Mouse (Mus musculus): ENCODE data around the gene Arsa. TPM values are rescaled to one million over a fixed set of nuclear protein-coding genes. Genes with fewer than 3 reads are reported as not detected.

Gene Arsa
- polyA plus RNA-seq, 1 experiment from 2014 or later = 13.0 TPM

- 19% methylated on average over 29 of the region's 47 CpGs for WGBS
- Histone ChIP-seq H3K4me2 (ENCODE audit: low read length) (peak overlapping the region; percentile 94), H3K9me3 (replicated peaks; ENCODE audit: low read length) (no peaks in the 10 kb centered on the region), H3K27me3 (ENCODE audit: insufficient read depth, low read length) (peaks cover 14% of the 10 kb centered on the region; the same call in 1 of the 2 replicates), H3K9ac (ENCODE audit: low read depth, low read length) (peak overlapping the region; percentile 51), H3K4me3 (replicated peaks; ENCODE audit: low read depth, low read length) (peak overlapping the region; percentile 41), H3K36me3 (ENCODE audit: insufficient read depth, low read length) (no peaks in the 10 kb centered on the region), H3K4me1 (replicated peaks; ENCODE audit: insufficient read depth, low read length) (peaks cover 4% of the 10 kb centered on the region; the same call in 1 of the 2 replicates), H3K27ac (no peak overlapping the region)
- ATAC-seq (replicated peaks; ENCODE audit: low FRiP score, low read depth) (no peak), DNase-seq (ENCODE audit: low spot score) (no peak)
- TF ChIP-seq CTCF (IDR thresholded peaks at IDR 0.05; ENCODE audit: low read depth) = no peak
Measured at GRCm38 (mm10) chr15:89523283-89523832, 46.1 kb upstream of the Arsa start.

DNA sequence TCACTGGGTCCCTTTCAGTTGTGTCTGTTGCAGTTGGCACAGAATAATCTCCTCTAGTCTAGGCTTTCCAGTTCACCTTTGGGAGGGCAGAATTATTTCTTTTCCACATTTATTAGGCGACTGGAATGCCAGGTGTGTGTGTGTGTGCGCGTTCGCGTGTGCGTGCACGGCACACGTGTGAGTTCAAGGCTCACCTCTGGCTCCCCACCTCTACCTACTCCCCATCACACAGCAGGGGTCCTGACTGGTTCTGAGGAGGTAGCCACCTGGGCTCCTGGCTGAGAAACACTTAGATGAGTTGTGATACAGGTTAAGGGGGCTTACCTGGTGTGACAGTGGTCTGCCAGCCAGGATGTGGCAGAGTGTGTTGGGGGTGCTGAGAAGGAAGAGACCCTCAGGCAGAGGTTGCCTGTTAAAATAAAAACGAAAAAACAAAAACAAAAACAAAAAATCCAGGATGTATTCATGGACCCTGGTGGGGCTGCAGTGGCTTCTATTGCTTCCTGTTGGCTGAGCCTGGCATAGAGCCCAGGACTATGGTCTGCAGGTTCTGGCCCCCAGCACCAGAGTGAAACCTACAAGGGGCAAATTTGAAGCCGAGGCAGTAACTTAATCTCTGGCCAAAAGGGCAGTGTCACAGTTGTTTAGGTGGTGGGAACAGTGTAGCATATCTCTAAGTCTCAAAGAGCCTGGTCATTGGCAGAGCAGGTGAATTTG, 45.5 kb upstream of the Arsa start:
- 81% methylated on average over 10 of the region's 10 CpGs for WGBS
- Histone ChIP-seq H3K4me2 (ENCODE audit: low read length) (peak overlapping the region; percentile 94), H3K27ac (no peak overlapping the region), H3K4me1 (replicated peaks; ENCODE audit: insufficient read depth, low read length) (peaks cover 4% of the 10 kb centered on the region; the same call in 1 of the 2 replicates), H3K9ac (ENCODE audit: low read depth, low read length) (no peak overlapping the region), H3K9me3 (replicated peaks; ENCODE audit: low read length) (no peaks in the 10 kb centered on the region), H3K4me3 (replicated peaks; ENCODE audit: low read depth, low read length) (peak overlapping the region; percentile 41), H3K36me3 (ENCODE audit: insufficient read depth, low read length) (no peaks in the 10 kb centered on the region), H3K27me3 (ENCODE audit: insufficient read depth, low read length) (peaks cover 14% of the 10 kb centered on the region; the same call in 1 of the 2 replicates)
- ATAC-seq (replicated peaks; ENCODE audit: low FRiP score, low read depth) (no peak), DNase-seq (ENCODE audit: low spot score) (no peak)
- no peak for TF ChIP-seq CTCF (IDR thresholded peaks at IDR 0.05; ENCODE audit: low read depth)

- no peak for ATAC-seq (replicated peaks; ENCODE audit: low FRiP score, low read depth)
Measured at GRCm38 (mm10) chr15:89521951-89522350, 44.7 kb upstream of the Arsa start.

GRCm38 (mm10) chr15:89512679-89513078, 35.5 kb upstream of the Arsa start:
- H3K27ac ChIP-seq = no peak overlapping the region
- no peak for TF ChIP-seq CTCF (IDR thresholded peaks at IDR 0.05; ENCODE audit: low read depth)
- WGBS = 71% methylated on average over 4 of the region's 4 CpGs

More at GRCm38 (mm10) chr15:89521951-89522350, 44.7 kb upstream of the Arsa start:
- H3K27me3 ChIP-seq (ENCODE audit: insufficient read depth, low read length) = peaks cover 14% of the 10 kb centered on the region; the same call in 1 of the 2 replicates
- H3K9ac ChIP-seq (ENCODE audit: low read depth, low read length) = no peak overlapping the region
- DNase-seq (ENCODE audit: low spot score) = no peak
- 54% methylated on average over 7 of the region's 7 CpGs for WGBS
- H3K4me3 ChIP-seq (replicated peaks; ENCODE audit: low read depth, low read length) = no peak overlapping the region
- H3K4me1 ChIP-seq (replicated peaks; ENCODE audit: insufficient read depth, low read length) = peaks cover 4% of the 10 kb centered on the region; the same call in 1 of the 2 replicates
- no peaks in the 10 kb centered on the region for H3K9me3 ChIP-seq (replicated peaks; ENCODE audit: low read length)
- no peak overlapping the region for H3K27ac ChIP-seq
- H3K4me2 ChIP-seq (ENCODE audit: low read length) = no peak overlapping the region
- no peak for TF ChIP-seq CTCF (IDR thresholded peaks at IDR 0.05; ENCODE audit: low read depth)
- no peaks in the 10 kb centered on the region for H3K36me3 ChIP-seq (ENCODE audit: insufficient read depth, low read length)

DNA sequence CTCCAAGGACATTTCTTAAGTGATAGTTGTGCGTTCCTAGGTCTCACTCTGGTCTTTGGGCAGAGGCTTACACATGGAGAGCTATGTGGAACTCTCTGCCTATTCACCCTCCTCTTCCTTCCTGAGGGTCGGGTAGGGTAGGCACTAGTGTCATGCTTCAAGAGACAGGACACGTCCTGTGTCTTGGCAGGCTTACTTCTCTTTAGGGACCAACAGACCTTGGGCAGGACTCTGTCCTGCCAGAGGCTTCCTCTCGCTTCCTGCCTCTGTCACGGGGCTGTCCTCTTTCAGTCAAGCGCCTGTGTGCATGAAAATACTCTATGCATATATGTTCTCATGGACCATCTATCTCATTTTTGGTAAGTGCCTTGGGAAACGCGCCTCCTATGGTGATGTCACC, 30.5 kb upstream of the Arsa start:
- H3K36me3 ChIP-seq (ENCODE audit: insufficient read depth, low read length) = no peaks in the 10 kb centered on the region
- H3K4me1 ChIP-seq (replicated peaks; ENCODE audit: insufficient read depth, low read length) = no peaks in the 10 kb centered on the region
- no peaks in the 10 kb centered on the region for H3K27me3 ChIP-seq (ENCODE audit: insufficient read depth, low read length)
- 84% methylated on average over 8 of the region's 8 CpGs for WGBS
- no peak for ATAC-seq (replicated peaks; ENCODE audit: low FRiP score, low read depth)
- DNase-seq (ENCODE audit: low spot score) = no peak
- no peak for TF ChIP-seq CTCF (IDR thresholded peaks at IDR 0.05; ENCODE audit: low read depth)
- no peak overlapping the region for H3K4me2 ChIP-seq (ENCODE audit: low read length)
- no peak overlapping the region for H3K27ac ChIP-seq
- no peak overlapping the region for H3K4me3 ChIP-seq (replicated peaks; ENCODE audit: low read depth, low read length)
- H3K9ac ChIP-seq (ENCODE audit: low read depth, low read length) = no peak overlapping the region
- no peaks in the 10 kb centered on the region for H3K9me3 ChIP-seq (replicated peaks; ENCODE audit: low read length)

More at GRCm38 (mm10) chr15:89512679-89513078, 35.5 kb upstream of the Arsa start:
- Histone ChIP-seq H3K27me3 (ENCODE audit: insufficient read depth, low read length) (no peaks in the 10 kb centered on the region), H3K4me1 (replicated peaks; ENCODE audit: insufficient read depth, low read length) (no peaks in the 10 kb centered on the region), H3K36me3 (ENCODE audit: insufficient read depth, low read length) (no peaks in the 10 kb centered on the region), H3K4me3 (replicated peaks; ENCODE audit: low read depth, low read length) (no peak overlapping the region), H3K9ac (ENCODE audit: low read depth, low read length) (no peak overlapping the region), H3K4me2 (ENCODE audit: low read length) (no peak overlapping the region), H3K9me3 (replicated peaks; ENCODE audit: low read length) (no peaks in the 10 kb centered on the region)
- ATAC-seq (replicated peaks; ENCODE audit: low FRiP score, low read depth) (no peak), DNase-seq (ENCODE audit: low spot score) (no peak)

DNA sequence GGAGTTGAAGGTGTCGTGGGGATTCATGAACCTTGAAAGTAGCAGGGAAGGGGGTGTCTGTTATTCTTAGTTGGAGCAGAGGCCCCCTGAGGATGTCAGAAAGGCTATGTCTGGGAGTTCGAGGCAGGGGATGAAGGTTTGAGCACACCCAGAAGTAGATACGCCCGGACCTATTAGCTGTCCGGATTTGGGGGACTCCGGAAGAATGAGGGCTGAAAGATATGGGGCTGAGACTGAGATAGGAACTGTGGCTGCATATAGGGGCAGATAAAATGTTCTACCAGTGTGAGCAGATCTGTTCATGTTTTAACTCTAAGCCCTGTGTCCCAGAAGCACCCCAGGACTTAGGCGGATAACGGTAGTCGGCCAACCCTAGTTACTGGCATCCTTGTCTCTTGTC, 27.6 kb upstream of the Arsa start:
- Histone ChIP-seq H3K9ac (ENCODE audit: low read depth, low read length) (no peak overlapping the region), H3K9me3 (replicated peaks; ENCODE audit: low read length) (no peaks in the 10 kb centered on the region), H3K4me2 (ENCODE audit: low read length) (no peak overlapping the region), H3K4me3 (replicated peaks; ENCODE audit: low read depth, low read length) (no peak overlapping the region), H3K27ac (no peak overlapping the region), H3K36me3 (ENCODE audit: insufficient read depth, low read length) (no peaks in the 10 kb centered on the region), H3K27me3 (ENCODE audit: insufficient read depth, low read length) (no peaks in the 10 kb centered on the region), H3K4me1 (replicated peaks; ENCODE audit: insufficient read depth, low read length) (no peaks in the 10 kb centered on the region)
- ATAC-seq (replicated peaks; ENCODE audit: low FRiP score, low read depth) = no peak
- 91% methylated on average over 9 of the region's 9 CpGs for WGBS
- no peak for TF ChIP-seq CTCF (IDR thresholded peaks at IDR 0.05; ENCODE audit: low read depth)
- DNase-seq (ENCODE audit: low spot score) = no peak
